Mouse (Mus musculus) hindbrain, embryonic 14.5 days (tissue): ENCODE measurements around the gene Lsm14b. TPM values are rescaled to one million over a fixed set of nuclear protein-coding genes. Genes with fewer than 3 reads are reported as not detected.

Source experiments
- polyA plus RNA-seq: library from polyadenylated mRNA; unstranded; fragments of >200 nt; fragmentation: Nextera tagmentation; extraction: Ambion mirVana; gene quantifications from 2 replicates; pipeline ENCODE4 v1.2.1, GENCODE M21; 2014

Lsm14b gene
- polyA plus RNA-seq, 1 experiment from 2014 or later = 16.9 TPM

Other genes with a start within 250 kb of the Lsm14b start
- gene Taf4, start 48.3 kb upstream of the Lsm14b start, polyA plus RNA-seq = 4.4 and 4.9 TPM in 2 replicates
- 515 and 631 TPM in 2 replicates for gene Psma7, start 17.4 kb downstream of the Lsm14b start, polyA plus RNA-seq
- gene Ss18l1, start 17.5 kb downstream of the Lsm14b start, polyA plus RNA-seq = 54.2 and 57.2 TPM in 2 replicates
- gene Mtg2, start 45.6 kb downstream of the Lsm14b start, polyA plus RNA-seq = 29.4 and 30.2 TPM in 2 replicates
- 1.4 and 1.7 TPM in 2 replicates for gene Hrh3, start 79.5 kb downstream of the Lsm14b start, polyA plus RNA-seq
- 73.1 and 79.2 TPM in 2 replicates for gene Osbpl2, start 94.3 kb downstream of the Lsm14b start, polyA plus RNA-seq
- gene Adrm1, start 146.5 kb downstream of the Lsm14b start, polyA plus RNA-seq = 148 and 149 TPM in 2 replicates
- gene Lama5, start 200.9 kb downstream of the Lsm14b start, polyA plus RNA-seq = 2.6 and 2.9 TPM in 2 replicates
- 372 and 509 TPM in 2 replicates for gene Rps21, start 232.4 kb downstream of the Lsm14b start, polyA plus RNA-seq
- 40.6 and 40.9 TPM in 2 replicates for gene Cables2, start 248.5 kb downstream of the Lsm14b start, polyA plus RNA-seq